Mouse (Mus musculus): ENCODE results near the gene Ezh1. TPM values are rescaled to one million over a fixed set of nuclear protein-coding genes. Genes with fewer than 3 reads are reported as not detected.
A peak's percentile ranks its signal among the peaks of the same experiment; 100 is the strongest.

Gene Ezh1
- total RNA-seq (2017), result 15.3 and 22.8 TPM in 2 replicates

DNA sequence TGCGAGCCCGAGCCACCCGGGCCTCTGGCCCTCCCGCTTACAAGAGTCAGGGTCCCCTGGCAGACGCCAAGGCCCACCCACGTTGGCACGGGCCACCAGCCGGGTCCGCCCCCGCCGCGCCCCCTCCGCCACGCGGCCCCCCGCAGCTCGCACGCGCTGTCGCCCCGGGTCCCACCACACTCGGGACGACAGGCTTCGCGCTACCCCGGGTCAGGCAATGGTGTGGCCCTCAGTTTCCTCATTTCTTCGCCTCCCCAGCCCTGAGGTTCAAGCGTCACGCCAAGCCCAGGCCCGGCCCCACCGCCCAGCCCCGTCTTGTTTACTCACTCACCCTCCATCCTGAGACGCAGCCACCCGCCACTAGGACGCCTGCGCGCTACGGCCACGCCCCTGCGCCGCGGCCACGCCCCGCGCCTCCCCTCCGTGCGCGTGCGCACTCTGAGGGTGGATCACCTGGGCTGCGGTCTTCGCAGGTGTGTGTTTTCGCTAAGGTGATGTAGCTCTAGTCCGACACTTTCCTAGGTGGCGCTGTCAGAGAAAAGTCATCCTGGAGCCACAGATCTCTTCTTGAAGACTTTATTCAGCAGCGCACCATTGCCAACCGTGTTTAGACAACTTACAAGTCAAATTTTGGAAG is at the start of gene Ezh1:
Ezh1 (minus strand) TSS at position 399 of the 637 bp plus-strand sequence.
- peak; percentile 88 for ATAC-seq (replicated peaks; ENCODE audit: low read depth, poor library complexity, severe bottlenecking)

DNA sequence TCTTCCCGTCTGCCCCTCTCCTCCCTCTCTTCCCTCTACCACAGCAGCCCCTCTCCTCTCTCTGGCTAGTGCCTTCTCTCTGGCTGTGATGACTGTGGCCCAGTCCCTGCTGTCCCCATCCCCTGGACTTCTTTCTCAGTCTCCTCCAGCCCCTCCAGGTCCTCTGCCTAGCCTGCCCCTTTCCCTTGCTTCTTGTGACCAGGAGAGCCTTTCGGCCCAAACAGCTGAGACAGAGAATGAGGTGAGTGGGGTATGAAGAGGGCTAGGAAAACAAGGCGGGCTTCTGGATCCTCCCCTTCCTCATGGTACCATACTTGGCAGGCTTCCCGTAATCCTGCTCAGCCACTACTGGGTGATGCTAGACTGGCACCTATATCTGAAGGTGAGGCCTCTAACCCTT is 49.0 kb upstream of the Ezh1 start:
- ATAC-seq (replicated peaks; ENCODE audit: low read depth, poor library complexity, severe bottlenecking), result no peak

DNA sequence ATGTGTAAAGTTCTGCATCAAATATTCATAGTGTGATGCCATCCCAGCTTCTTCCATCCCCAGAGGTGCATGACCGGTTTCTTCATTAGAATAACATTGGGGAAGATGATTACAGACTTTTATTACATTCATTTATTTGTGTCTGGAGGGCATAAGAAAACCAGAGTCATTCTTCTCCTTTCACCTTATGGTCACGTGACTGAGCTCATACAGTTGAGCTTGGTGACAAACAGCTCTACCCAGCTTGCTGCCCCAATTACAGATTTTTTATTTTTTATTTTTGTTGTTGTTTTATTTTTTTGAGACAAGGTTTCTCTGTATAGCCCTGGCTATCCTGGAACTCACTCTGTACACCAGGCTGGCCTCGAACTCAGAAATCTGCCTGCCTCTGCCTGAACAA is 46.2 kb upstream of the Ezh1 start:
- ATAC-seq (replicated peaks; ENCODE audit: low read depth, poor library complexity, severe bottlenecking), result no peak

DNA sequence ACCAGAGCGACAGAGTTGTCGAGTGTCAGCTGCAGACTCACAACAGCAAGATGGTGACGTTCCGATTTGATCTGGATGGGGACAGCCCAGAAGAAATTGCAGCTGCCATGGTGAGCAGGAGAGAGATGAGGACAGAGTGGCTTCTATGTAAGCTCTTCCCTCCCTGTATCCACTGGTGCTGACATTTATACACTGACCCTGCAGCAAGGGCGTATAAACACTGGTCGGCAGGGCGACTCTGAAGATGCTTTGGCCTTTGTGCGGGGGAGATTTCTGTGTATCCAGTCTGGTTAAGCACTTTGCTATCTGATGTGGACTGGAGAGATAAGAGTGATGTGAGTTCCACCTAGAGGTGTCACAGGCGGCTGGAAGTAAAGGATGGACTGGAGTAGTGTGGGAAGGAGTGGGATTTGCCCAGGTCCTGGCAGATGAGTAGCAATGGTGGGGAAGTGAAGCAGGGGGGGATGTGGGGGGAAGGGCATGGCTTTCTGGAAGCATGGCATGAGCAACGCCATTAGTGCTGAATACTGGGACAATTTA is 43.4 kb upstream of the Ezh1 start:
- no peak; the same call in 1 of the 2 replicates for ATAC-seq (replicated peaks; ENCODE audit: low read depth, poor library complexity, severe bottlenecking)

DNA sequence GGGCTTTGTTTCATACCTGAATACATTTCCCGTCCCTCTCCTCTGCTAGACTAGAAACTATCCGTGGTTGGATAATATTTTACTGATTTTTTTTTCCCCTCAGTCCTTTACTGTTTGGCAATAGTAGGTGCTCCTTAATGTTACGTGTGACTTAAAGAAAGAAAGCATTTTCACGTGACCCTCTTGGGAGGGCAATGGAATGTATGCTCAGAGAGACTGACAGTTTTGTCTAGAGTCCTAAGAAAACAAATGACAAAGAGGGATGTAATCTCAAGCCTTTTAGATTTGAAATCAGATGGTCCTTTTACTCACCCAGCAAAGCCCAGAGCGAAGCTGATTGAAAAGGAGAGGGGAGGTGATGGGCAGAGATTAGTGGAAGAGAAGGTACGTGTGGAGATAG is 39.6 kb upstream of the Ezh1 start:
- ATAC-seq (replicated peaks; ENCODE audit: low read depth, poor library complexity, severe bottlenecking), result no peak

DNA sequence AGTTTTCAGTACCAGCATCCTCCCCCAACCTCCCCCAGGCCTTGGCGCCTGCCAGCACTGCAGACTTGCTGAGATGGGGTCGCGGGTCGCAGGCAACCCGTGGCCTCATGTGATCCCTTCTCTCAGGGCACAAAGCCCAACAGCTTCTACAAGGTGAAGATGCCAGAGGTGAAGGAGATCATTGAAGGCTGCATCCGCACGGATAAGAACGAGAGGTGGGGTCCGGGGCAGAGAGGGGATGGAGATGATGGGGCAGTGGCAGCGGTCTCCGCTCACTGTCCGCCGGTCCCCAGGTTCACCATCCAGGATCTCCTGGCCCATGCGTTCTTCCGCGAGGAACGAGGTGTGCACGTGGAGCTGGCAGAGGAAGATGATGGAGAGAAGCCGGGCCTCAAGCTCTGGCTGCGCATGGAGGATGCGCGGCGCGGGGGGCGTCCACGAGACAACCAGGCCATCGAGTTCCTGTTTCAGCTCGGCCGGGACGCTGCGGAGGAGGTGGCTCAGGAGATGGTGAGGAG is 38.8 kb upstream of the Ezh1 start:
- ATAC-seq (replicated peaks; ENCODE audit: low read depth, poor library complexity, severe bottlenecking), result peak; percentile 34; the same call in 1 of the 2 replicates

DNA sequence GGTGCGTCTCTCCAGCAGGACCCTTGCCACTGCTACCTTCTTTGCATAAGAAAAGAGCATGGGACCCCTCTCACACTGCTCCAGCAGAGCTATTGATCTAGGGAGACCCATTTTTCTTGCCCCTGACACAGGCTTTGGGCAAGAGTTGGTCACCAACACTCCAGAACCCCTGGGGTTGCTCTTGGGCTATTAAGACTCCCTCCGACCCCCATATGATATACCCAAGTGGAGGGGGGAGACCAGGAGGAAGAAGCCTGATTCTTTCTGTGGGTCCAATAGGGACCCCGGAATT is 37.7 kb upstream of the Ezh1 start:
- ATAC-seq (replicated peaks; ENCODE audit: low read depth, poor library complexity, severe bottlenecking), result no peak

DNA sequence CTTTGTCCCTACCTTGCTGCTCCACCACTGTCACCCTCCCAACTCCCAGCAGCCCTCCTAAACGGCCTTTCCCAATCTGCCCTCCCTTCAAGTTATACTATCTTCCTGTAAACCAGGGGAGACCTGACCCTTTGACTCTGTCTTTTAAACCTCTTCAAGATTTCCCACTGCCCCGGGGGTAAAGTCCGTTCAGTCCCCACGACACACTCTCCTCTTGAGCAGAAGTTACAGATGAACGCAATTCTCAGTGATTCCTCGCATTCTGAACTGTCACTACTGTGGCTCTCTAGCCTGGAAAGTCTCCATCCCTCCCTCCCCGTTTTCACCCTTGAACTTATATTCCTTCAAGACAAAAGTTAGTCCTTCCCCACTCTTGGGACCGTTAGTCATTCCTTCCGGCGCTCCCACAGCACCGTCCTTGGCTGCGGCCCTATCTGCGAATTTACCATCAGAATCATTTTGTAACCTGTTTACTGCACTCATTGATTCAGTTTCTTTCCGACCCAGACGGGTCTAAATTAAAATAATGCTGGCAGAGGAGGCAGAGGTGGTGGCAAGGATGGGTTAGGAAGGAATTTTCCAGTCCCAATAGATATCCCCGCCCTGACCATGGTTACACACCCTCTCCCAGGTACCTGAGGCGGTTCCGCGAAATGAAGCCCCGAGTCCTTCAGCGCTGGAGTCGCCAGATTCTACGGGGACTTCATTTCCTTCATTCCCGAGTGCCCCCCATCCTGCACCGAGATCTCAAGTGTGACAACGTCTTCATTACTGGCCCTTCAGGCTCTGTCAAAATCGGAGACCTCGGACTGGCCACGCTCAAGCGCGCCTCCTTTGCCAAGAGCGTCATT is 37.1 kb upstream of the Ezh1 start:
- ATAC-seq (replicated peaks; ENCODE audit: low read depth, poor library complexity, severe bottlenecking), result no peak

DNA sequence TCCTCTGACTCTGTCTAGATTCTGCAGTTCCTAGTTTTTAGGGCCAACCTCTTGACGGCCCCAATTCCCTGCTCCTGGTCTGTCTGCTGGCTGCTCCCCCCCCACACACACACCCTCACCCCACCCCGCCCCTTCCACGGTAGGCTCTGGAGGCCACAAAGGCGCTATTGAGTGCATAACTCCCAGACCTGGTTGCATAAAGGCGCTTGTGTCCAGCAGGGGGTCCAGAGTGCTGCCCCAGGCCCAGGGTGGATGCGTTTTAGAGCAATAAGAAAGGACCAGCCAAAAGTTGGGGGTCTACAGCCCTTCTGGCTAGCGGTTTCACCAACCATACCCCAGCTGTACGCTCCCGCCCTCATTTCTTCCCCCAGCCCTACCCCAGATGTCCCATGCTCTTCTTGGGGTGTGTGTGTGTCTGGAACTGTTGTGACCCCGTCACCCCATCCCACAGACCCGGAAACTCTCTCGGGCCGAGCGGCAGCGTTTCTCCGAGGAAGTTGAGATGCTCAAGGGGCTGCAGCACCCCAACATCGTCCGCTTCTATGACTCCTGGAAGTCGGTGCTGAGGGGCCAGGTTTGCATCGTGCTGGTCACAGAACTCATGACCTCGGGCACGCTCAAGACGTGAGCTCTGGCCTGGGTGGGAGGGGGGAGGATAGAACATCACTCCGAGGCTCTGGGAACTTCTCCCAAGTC is 36.2 kb upstream of the Ezh1 start:
- no peak for ATAC-seq (replicated peaks; ENCODE audit: low read depth, poor library complexity, severe bottlenecking)

DNA sequence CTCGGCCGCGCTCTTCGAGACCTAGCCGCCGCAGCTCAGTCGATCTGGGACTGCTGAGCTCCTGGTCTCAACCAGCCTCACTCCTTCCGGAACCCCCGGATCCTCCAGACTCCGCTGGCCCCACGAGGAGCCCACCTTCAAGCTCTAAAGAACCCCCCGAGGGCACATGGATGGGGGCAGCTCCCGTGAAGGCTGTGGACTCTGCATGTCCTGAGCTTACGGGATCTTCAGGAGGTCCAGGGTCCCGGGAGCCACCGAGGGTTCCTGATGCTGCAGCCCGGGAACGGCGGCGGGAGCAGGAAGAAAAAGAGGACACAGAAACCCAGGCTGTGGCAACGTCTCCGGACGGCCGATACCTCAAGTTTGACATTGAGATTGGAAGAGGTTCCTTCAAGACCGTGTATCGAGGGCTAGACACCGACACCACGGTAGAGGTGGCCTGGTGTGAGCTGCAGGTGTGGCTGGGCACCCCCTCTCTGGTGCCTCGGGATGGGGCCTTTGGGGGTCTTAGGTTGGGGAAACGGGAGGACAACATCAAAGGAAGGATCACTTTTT is 34.6 kb upstream of the Ezh1 start:
- no peak for ATAC-seq (replicated peaks; ENCODE audit: low read depth, poor library complexity, severe bottlenecking)

DNA sequence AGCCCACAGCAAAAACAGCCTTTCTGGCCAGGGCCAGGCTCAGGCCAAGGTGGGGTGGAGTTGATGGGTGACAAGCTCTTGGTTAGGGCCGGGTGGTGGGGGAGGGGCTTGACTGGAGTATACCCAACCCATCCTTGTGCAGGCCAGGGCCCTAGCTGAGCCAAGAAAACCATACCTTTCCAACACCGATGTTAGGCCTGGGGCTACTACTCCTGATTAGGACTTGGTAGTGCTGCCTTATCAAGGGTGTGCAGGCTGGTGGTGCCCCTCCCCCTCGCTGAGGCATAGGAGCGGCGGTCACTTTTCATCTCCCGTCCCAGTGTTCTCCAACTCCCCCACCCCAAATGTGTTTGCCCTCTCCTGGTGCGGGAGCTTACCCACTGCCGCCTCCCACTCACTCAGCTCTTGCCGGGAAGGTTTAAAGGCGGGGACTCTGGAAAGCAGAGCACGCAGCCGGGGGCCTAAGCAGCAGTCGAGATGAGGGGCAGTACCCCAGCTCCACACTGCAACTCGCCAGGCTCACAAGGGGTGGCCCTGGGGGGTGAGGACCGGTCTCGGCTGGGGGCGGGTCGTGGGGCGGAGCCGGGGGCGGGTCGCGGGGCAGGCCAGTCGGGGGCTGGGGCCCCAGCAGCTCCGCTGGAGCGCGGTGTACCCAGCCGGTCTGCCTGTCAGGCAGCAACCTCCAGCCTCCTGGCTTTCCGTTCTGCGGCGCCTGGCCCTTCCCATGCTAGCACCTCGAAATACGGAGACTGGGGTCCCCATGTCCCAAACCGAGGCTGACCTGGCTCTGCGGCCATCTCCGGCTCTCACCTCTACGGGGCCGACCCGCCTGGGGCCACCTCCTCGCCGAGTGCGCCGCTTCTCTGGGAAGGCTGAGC is 33.9 kb upstream of the Ezh1 start, which contains the start of gene Wnk4:
Wnk4 (plus strand) TSS at position 620 of the 878 bp plus-strand sequence.
- peak; percentile 52 for ATAC-seq (replicated peaks; ENCODE audit: low read depth, poor library complexity, severe bottlenecking)

DNA sequence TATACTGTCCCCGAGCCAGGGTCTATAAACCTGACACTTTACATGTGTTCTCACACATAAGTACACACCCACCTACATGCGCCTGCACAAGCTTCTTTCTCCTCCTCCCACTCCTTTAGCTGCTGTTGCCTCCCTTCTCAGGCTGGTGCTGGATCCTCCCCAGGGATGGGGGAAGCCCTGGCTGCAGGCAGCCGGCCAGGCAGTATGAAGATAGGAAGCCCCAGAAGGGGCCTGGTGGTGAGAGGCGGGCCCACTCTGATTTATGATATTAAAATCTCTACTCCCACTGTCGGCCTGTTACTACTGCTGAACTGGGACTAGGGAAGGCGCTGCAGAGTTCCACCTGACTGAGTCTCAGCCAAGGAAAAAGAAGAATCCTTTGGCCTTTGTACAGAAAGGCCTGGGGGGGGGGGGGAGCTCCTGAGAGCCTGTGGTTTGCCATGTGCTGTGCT is 33.0 kb upstream of the Ezh1 start:
- ATAC-seq (replicated peaks; ENCODE audit: low read depth, poor library complexity, severe bottlenecking), result no peak

DNA sequence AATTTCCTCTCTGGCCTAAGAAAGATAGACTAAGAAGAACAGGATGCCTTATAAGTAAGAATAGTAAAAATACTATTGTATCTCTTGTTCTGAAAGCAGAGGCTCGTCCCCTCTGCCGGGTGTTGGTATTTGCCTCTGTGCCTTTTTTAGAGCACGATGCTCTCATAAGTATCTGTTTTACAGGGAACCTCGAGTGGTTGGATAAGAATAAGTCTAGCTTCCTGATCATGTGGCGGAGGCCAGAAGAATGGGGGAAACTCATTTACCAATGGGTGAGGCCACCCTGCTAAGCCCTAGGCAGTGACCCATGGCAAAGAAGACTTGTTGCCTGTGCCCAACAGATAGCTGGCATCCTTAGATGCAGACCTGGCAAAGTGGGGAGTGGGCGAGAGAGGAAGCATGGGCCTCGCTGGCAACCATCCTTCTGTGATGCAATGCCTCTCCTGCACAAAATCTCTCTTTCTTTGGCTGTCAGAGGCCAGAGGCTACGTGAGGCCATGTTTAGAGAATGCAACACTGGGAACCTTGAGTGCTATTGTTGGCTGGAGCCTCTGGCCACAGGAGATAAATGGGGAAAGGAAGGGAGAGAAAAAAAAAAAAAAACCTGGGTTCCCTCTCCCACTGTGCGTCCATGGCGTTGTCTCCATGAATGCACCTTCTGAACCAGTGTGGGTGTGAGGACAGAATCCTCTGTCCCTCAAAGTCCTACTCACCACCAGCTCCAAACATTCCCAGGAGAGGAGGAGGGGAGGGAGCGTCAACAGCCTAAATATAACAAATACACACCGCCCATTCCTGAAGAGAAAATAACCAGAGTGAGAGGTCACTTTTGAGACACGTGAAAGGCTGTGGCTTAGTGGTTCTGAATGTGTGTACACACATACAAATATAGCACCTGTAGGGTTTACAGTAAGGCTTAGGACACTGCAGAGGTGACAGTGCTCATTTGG is 29.8 kb upstream of the Ezh1 start:
- no peak for ATAC-seq (replicated peaks; ENCODE audit: low read depth, poor library complexity, severe bottlenecking)

DNA sequence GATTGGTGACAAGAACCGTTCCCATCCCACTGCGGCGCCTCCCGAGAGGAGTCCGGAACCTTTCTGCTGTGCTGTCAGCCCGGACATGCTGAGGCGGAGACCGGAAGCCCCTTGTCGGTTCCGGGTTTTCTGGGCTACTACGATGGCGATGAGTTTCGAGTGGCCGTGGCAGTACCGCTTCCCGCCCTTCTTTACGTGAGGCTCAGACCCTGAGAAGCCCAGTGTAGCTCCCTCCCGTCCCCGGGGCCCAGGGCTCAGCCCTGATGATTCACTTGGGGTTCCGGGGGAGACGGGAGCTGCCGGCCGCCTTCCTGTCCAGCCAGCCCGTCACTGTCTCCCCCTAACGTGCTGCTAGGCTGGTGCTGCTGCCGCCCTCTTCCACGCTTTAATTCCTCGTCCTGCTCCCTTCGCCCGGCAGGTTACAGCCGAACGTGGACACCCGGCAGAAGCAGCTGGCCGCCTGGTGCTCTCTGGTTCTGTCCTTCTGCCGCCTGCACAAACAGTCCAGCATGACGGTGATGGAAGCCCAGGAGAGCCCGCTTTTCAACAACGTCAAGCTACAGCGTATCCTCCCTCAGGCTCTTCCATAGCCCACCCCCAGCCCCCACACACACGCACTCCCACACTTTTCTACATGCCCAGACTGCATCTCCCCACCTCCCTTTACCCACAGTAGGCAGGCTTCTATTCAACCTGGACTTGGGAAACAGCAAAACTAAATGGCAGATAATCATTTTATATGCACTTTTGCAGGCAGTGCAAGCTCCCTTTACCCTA is 27.5 kb upstream of the Ezh1 start, which contains the start of gene Vps25:
Vps25 (plus strand) TSS at position 95 of the 777 bp plus-strand sequence.
- peak; percentile 97 for ATAC-seq (replicated peaks; ENCODE audit: low read depth, poor library complexity, severe bottlenecking)

DNA sequence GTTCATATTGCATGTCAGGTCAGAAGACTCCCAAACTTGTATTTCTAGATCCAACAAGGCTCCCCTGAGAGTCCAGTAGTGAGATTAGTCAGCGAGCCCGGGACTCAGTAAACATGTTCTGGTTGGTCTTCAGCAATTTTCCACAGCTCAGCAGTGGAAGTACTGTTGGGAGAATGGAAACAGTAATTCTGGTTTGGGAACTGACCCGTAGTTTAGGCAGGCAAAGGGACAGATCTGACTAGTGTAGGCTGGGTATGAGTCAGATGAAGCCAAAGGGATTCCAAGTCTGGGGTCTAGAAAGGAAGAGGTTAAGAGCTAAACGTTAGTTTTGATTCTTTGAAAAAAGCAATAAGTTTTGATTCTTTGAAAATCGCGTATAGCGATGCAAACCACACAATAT is 26.7 kb upstream of the Ezh1 start:
- no peak for ATAC-seq (replicated peaks; ENCODE audit: low read depth, poor library complexity, severe bottlenecking)

DNA sequence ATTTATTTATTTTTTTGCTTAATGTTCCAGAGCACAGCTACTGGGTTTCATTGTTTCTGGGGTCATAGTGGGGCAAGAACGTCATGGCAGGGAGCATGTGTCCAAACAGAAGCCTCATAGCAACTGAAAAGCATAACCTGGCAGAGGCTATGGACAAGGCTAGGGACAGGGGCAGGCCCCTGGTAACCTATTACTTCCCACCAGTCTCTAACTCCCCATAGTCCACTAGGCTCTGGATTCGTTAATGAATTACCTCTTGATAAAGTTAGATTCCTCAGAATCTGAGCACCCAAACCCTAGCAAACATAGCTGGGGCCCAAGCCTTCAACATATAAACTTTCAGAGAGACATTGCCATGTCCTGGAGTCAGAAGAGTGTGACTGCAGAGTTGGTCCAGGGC is 24.8 kb upstream of the Ezh1 start:
- no peak for ATAC-seq (replicated peaks; ENCODE audit: low read depth, poor library complexity, severe bottlenecking)

DNA sequence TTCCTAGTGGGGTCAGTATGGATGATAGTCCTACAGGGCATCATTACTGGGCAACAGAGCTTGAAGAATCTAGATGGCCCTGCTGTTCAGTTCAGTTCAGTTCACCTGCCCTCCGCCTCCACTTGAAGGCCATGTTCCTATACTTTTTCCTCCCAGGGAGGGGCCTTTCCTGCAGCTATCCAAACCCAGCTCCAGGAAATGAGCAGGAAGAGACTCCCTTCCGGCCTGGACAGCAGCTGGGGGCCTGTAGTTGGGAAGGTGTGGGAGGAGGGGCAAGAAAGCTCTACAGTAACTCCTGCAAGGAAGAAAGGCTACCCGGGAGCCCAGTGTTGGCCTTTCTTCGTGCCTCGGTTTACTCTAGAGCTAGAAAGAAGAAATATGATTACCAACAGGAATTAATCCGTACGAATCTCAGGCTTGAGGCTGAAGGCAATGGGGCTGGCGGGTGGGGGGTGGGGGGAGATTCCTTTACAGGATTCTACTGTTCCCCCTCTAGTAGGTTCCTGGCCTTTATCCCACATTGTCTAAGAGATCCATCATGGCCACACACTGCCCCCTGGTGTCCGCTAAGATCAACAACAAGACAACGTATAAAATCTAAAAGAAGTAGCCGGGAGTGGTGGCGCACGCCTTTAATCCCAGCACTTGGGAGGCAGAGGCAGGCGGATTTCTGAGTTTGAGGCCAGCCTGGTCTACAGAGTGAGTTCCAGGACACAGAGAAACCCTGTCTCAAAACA is 22.2 kb upstream of the Ezh1 start:
- peak; percentile 59 for ATAC-seq (replicated peaks; ENCODE audit: low read depth, poor library complexity, severe bottlenecking)

Measured in common myeloid progenitor, adult 5-6 weeks (primary cell).